Mouse (Mus musculus) fibroblast of lung, adult 2 months (primary cell): Measurements from ENCODE around the gene Fam131b.

ENCODE experiments used
- DNase-seq: peaks from one replicate; pipeline ENCODE4 v3.0.0-alpha.2; 2011; ENCODE audit warnings: low read depth

Gene Fam131b

GRCm38 (mm10) chr6:42326509-42326908, 2.1 kb upstream of the Fam131b start:
- DNase-seq = no peak

- peak; percentile 45 for DNase-seq
These were observed 796 bp upstream of the Fam131b start for GRCm38 (mm10) chr6:42325268-42325609.

GRCm38 (mm10) chr6:42324067-42324481, 369 bp downstream of the Fam131b start:
- no peak for DNase-seq

GRCm38 (mm10) chr6:42323371-42324066, 924 bp downstream of the Fam131b start:
- DNase-seq = no peak

- DNase-seq = no peak
These were observed 6.2 kb downstream of the Fam131b start for GRCm38 (mm10) chr6:42318293-42318692.

- no peak for DNase-seq
These were observed 13.9 kb downstream of the Fam131b start for GRCm38 (mm10) chr6:42310427-42311053.

GRCm38 (mm10) chr6:42309816-42310378, 14.5 kb downstream of the Fam131b start:
- DNase-seq = no peak

GRCm38 (mm10) chr6:42299362-42299761, 25.1 kb downstream of the Fam131b start:
- DNase-seq = peak; percentile 58

GRCm38 (mm10) chr6:42295549-42296094, 28.8 kb downstream of the Fam131b start:
- peak; percentile 48 for DNase-seq

GRCm38 (mm10) chr6:42293327-42293726, 31.1 kb downstream of the Fam131b start:
- no peak for DNase-seq

GRCm38 (mm10) chr6:42287562-42287961, 36.9 kb downstream of the Fam131b start:
- no peak for DNase-seq

- no peak for DNase-seq
These were observed 38.0 kb downstream of the Fam131b start, which contains the start of gene Clcn1 for GRCm38 (mm10) chr6:42286448-42286847. Gene Clcn1, plus strand, starts transcription at chr6:42286685.

- DNase-seq = no peak
These were observed 41.4 kb downstream of the Fam131b start for GRCm38 (mm10) chr6:42282865-42283528.

GRCm38 (mm10) chr6:42276151-42276550, 48.3 kb downstream of the Fam131b start:
- DNase-seq = no peak

- DNase-seq = no peak
These were observed 53.6 kb downstream of the Fam131b start for GRCm38 (mm10) chr6:42270817-42271216.

- DNase-seq = no peak
These were observed 58.8 kb downstream of the Fam131b start for GRCm38 (mm10) chr6:42265391-42266330.
